Mouse (Mus musculus) embryonic fibroblast, embryonic 13.5 days (primary cell): ENCODE measurements around the gene Spats1.

Experiments used
- CTCF ChIP-seq: IDR thresholded peaks from 2 replicates; pipeline ENCODE4 v1.5.1; 2011; ENCODE audit warnings: mild to moderate bottlenecking, control low read depth, low read length, moderate library complexity, borderline replicate concordance; ENCODE audit not compliant: insufficient read depth
- POLR2A ChIP-seq: IDR thresholded peaks from 2 replicates; pipeline ENCODE4 v1.6.1; 2011; ENCODE audit warnings: low read depth, mild to moderate bottlenecking, control low read depth, low read length, moderate library complexity

DNA sequence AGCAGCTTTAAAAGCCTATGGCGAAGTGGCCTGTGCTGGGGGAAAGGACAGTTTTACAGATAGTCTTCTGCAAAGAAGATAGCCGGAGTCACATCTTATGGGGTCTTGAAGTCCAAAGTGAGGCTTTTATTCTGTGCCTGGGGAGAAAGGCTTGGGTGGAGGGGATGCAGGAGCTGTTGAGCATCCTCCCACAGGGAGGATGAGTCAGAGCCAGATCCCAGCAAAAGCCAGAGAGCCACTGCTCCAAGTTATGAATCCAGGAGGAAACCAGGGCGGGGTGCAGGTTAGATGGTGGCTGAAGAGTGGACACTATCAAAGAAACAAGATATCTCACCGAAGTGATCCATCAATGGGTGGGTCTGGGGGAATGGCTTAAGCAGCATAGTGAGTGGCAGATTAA, 36.5 kb upstream of the Spats1 start:
- no peak for TF ChIP-seq POLR2A
- TF ChIP-seq CTCF = no peak
